Mouse (Mus musculus): ENCODE results near the gene Olfr853.

Olfr853 gene

GRCm38 (mm10) chr9:19540976-19541375, at the start of gene Olfr853:
Gene Olfr853 (minus strand): TSS chr9:19541076.
- DNase-seq, result no peak

- no peak for DNase-seq
Measured at GRCm38 (mm10) chr9:19582317-19582716, 41.4 kb upstream of the Olfr853 start, which contains the start of gene Olfr855. Gene Olfr855 (plus strand): TSS chr9:19582617.

GRCm38 (mm10) chr9:19567282-19567681, 26.4 kb upstream of the Olfr853 start, which contains the start of gene Olfr854:
Gene Olfr854 (minus strand): TSS chr9:19567382.
- DNase-seq, result no peak

- DNase-seq, result no peak
Measured at GRCm38 (mm10) chr9:19492995-19493394, 47.9 kb downstream of the Olfr853 start, which contains the start of gene Olfr851. Gene Olfr851 (plus strand): TSS chr9:19493295.

Data from right cerebral cortex, postnatal 25 days (tissue).